Mouse (Mus musculus) gastrocnemius, postnatal 10 days (tissue): Measurements from ENCODE around the gene Dohh. TPM values are rescaled to one million over a fixed set of nuclear protein-coding genes. Genes with fewer than 3 reads are reported as not detected.

ENCODE experiments used
- DNase-seq: peaks from one replicate; pipeline ENCODE4 v3.0.0; 2021; ENCODE audit warnings: mixed read lengths
- microRNA-seq, 2 experiments: library from miRNA; unstranded; fragments of <30 nt; microRNA quantifications; one replicate each; pipeline ENCODE4 v1.2.0; 2021
- total RNA-seq, 2 experiments: library from RNA; stranded (reverse); gene quantifications; 2 replicates each; pipeline ENCODE4 v1.2.3; 2021

The Dohh gene
- total RNA-seq, 2 experiments from 2014 or later: 40.3 to 46.7 TPM

GRCm38 (mm10) chr10:81430831-81431525 lies 46.8 kb downstream of the Dohh start:
- peak; percentile 69 for DNase-seq

GRCm38 (mm10) chr10:81431526-81432168 lies 47.4 kb downstream of the Dohh start:
- DNase-seq: peak; percentile 36

- DNase-seq: peak; percentile 28
Measured at GRCm38 (mm10) chr10:81432169-81432867, 48.1 kb downstream of the Dohh start.

DNA sequence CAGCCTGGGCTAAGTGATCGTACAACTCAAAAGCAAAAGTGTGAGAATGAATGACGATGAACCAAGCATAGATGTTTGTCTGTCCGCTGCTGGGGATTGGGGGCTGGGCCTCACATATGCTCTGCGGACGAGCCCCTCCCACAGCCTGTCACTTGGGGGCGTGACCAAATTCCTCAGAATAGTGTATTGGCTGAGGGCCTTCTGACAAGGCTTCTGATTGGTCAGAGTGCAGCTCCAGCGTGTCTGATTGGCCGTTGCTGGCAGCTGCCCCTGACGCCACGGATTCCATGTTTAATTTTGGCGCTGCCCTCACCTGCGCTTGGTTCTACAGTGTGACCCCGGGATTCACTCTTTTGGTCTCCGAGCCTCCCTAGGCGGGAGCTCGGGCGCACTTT lies 48.6 kb downstream of the Dohh start:
- DNase-seq: peak; percentile 88

- peak; percentile 49 for DNase-seq
Measured at GRCm38 (mm10) chr10:81433541-81434289, 49.5 kb downstream of the Dohh start.

DNA sequence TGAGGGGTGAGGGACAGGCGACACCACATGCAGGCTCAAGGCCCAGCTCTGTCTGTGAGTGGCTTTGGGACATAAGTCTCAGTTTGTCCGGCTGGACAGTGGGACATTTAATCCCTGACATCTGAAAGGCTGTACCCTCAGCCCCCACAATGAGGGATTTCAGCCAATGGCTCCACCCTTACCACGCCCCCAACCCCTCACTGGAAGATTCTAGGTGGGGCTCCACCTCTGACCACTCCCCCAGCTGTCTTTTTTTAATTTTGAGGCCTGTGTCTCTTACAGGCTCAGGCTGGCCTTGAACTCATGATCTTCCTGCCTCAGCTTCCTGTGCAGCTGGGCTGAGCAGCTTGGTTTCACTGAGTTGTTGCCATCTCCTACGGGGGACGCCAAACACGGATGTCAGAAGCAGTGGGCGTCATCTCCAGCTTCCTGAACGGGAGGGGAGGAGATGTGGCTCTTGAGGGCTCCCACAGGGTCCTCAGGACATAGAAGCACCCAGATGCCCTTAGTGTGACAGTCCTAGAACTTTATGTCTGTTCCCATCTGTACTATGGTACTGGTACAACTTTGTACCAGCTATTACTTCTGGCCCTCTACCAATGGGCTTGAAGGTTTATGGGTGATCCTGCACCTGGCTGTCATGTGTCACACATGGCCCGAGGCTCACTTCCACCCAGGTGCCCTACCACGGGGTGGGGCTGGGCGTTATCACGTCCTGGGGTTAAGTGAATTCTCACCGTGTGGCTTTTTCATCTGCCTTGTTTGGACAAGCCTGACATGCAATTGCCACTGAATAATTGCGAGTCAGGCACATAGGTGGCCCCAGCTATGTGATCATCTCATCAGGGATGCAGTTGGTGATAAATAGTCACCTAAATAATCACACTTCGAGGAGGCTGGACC lies 50.4 kb downstream of the Dohh start:
- DNase-seq: no peak

DNA sequence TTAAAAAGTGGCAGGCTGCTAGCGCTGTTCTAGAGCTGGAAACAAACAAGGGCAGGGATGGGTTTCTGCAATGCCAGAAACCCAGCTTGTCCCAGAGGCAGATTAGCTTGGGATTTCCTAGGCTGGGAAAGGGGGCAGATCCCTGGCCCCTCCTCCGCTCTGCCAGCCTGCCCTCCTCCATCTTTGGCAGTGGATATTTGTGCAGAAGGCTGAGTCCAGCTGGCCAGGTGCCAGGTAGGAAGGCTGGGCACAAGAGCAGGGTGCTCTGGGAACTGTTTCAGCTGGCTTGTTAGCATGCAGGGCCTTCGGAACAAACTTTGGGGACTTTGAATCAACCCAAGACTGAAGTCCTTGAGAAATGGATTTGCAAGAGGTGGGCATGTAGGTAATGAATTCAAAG lies 51.2 kb downstream of the Dohh start:
- peak; percentile 85 for DNase-seq

Small RNA genes within 50 kb of the gene (microRNA-seq; reads per million reads assigned to microRNA genes)
- gene Mir1191b: 1.3 to 1.6 reads per million in 2 experiments
- 0 reads per million in 2 experiments for gene Mir6913

Other genes with a start within 250 kb of the Dohh start
- 10 to 100 TPM; 29.2 to 35.9 TPM for gene Zbtb7a, start 249.2 kb upstream of the Dohh start, total RNA-seq
- 10 to 100 TPM; 10.7 to 13.8 TPM for gene Pias4, start 216.5 kb upstream of the Dohh start, total RNA-seq
- gene Eef2, start 207.8 kb upstream of the Dohh start, total RNA-seq: 1,000 to 10,000 TPM in 1 of 2 experiments, 100 to 1,000 TPM in 1; 974 to 1,018 TPM
- gene Dapk3, start 201.4 kb upstream of the Dohh start, total RNA-seq: 10 to 100 TPM; 29.8 to 30.4 TPM
- not detected for gene 4930442H23Rik, start 200.6 kb upstream of the Dohh start, total RNA-seq
- 1 to 10 TPM; 1.7 to 1.8 TPM for gene Nmrk2, start 182.4 kb upstream of the Dohh start, total RNA-seq
- under 1 TPM; 0.40 to 0.43 TPM for gene Atcay, start 153.6 kb upstream of the Dohh start, total RNA-seq
- 1 to 10 TPM; 2.1 to 3.5 TPM for gene Zfr2, start 151.3 kb upstream of the Dohh start, total RNA-seq
- 1 to 10 TPM in 1 of 2 experiments, under 1 TPM in 1; 0.70 to 1.3 TPM for gene Matk, start 131.5 kb upstream of the Dohh start, total RNA-seq
- 100 to 1,000 TPM in 1 of 2 experiments, 10 to 100 TPM in 1; 93.7 to 108 TPM for gene Mrpl54, start 117.5 kb upstream of the Dohh start, total RNA-seq
- 10 to 100 TPM; 61.6 to 63.5 TPM for gene Apba3, start 117.5 kb upstream of the Dohh start, total RNA-seq
- gene Tjp3, start 92.8 kb upstream of the Dohh start, total RNA-seq: under 1 TPM; 0.14 to 0.36 TPM
- gene Pip5k1c, start 91.5 kb upstream of the Dohh start, total RNA-seq: 10 to 100 TPM; 24.0 to 30.8 TPM
- 10 to 100 TPM; 11.0 to 14.5 TPM for gene Cactin, start 63.3 kb upstream of the Dohh start, total RNA-seq
- gene Tbxa2r, start 55.7 kb upstream of the Dohh start, total RNA-seq: 1 to 10 TPM; 2.3 to 3.8 TPM
- gene Gipc3, start 41.2 kb upstream of the Dohh start, total RNA-seq: 1 to 10 TPM in 1 of 2 experiments, under 1 TPM in 1; 0.96 to 1.3 TPM
- gene Hmg20b, start 33.9 kb upstream of the Dohh start, total RNA-seq: 10 to 100 TPM; 26.8 to 41.9 TPM
- gene Mfsd12, start 26.9 kb upstream of the Dohh start, total RNA-seq: 1 to 10 TPM; 4.5 to 7.5 TPM
- gene 4930404N11Rik, start 18.6 kb upstream of the Dohh start, total RNA-seq: 1 to 10 TPM in 1 of 2 experiments, under 1 TPM in 1; 0.85 to 1.4 TPM
- 10 to 100 TPM; 17.6 to 24.1 TPM for gene Fzr1, start 5.9 kb upstream of the Dohh start, total RNA-seq
- gene Gm48551, start within 50 bp of the Dohh start, total RNA-seq: under 1 TPM; 0.40 to 0.45 TPM
- gene Gm48552, start 4.6 kb downstream of the Dohh start, total RNA-seq: 1 to 10 TPM in 1 of 2 experiments, under 1 TPM in 1; 0.33 to 2.0 TPM
- under 1 TPM in 1 of 2 experiments, not detected in 1; 0.65 TPM for gene Smim24, start 8.6 kb downstream of the Dohh start, total RNA-seq
- 100 to 1,000 TPM; 329 to 332 TPM for gene Nfic, start 71.2 kb downstream of the Dohh start, total RNA-seq
- under 1 TPM; 0.38 to 0.99 TPM for gene Celf5, start 98.3 kb downstream of the Dohh start, total RNA-seq
- 10 to 100 TPM; 45.9 to 48.2 TPM for gene Ncln, start 112.0 kb downstream of the Dohh start, total RNA-seq
- under 1 TPM; 0.56 to 0.61 TPM for gene S1pr4, start 115.7 kb downstream of the Dohh start, total RNA-seq
- gene Gna15, start 139.8 kb downstream of the Dohh start, total RNA-seq: under 1 TPM; 0.47 to 0.77 TPM
- 10 to 100 TPM; 40.6 to 44.8 TPM for gene Gna11, start 160.8 kb downstream of the Dohh start, total RNA-seq
- gene Aes, start 175.1 kb downstream of the Dohh start, total RNA-seq: 100 to 1,000 TPM; 614 to 667 TPM
- gene Tle2, start 190.1 kb downstream of the Dohh start, total RNA-seq: 1 to 10 TPM; 4.4 to 9.4 TPM
- 1 to 10 TPM; 2.2 to 3.1 TPM for gene Tle6, start 216.6 kb downstream of the Dohh start, total RNA-seq
- 1 to 10 TPM; 1.6 to 1.8 TPM for gene BC025920, start 221.8 kb downstream of the Dohh start, total RNA-seq
- 1 to 10 TPM; 7.3 to 9.7 TPM for gene Sirt6, start 243.4 kb downstream of the Dohh start, total RNA-seq
- gene Ankrd24, start 244.1 kb downstream of the Dohh start, total RNA-seq: 10 to 100 TPM; 13.0 to 18.4 TPM